Mouse (Mus musculus): Measurements from ENCODE around the gene Pagr1a. TPM values are rescaled to one million over a fixed set of nuclear protein-coding genes. Genes with fewer than 3 reads are reported as not detected.
A peak's percentile ranks its signal among the peaks of the same experiment; 100 is the strongest.

Pagr1a gene
- 41.7 and 74.5 TPM in 2 replicates for polyA plus RNA-seq (2015; fragmentation: Nextera tagmentation; extraction: Ambion mirVana)

DNA sequence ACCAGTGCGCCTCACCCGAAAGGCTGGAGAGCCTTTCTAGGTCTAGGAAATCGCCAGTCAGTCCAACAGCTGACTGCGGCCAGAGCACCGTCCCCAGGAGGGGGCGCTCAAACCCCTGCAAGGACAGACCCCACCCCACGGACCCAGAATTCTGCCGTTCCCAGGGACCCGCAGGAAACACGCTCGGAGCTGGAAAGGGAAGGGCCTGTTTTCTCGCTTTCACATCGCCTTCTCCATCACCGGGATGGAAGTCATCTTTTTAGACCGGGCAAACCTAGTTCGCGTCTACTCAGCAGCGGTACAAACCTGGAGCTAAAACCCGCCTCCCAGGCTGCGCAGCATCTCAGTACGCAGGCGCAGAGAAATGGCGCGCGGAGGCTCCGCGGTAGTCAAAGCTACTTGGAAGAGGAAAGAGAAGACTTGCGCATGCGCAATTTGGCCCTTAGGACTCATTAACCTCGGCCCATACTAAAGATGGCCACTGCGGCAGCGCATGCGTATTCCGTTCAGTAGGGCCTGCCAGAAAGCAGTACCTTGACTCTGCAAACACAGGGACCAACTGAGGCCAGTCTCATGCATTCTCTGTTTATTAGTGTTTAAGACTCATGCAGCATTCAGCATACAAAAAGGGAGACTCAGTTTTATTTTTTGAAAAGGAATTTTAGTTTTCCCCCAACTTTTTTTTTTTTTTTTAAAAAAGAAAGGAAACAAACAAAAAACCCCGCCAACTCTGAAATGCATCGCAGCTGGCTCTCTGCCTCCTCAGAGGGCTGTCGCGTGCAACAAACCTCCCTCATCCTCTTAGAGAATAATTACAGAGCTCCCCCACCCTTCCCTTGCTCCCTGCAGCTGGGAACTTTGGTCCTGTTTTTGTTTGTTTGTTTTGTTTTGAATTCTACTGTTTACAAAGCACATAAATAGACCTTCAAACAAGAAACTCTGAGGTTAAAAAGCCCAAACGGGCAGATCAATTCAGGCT lies at the start of gene Pagr1a:
Gene Pagr1a (minus strand): TSS at position 382 of the 979 bp plus-strand sequence.
- H3K4me2 ChIP-seq, result peak within 1 kb of the TSS; percentile 99
- 3% methylated on average over 39 of the region's 39 CpGs for WGBS
- peak; percentile 84 for ATAC-seq
- H3K36me3 ChIP-seq (ENCODE audit: poor library complexity, severe bottlenecking), result peaks cover 42% of the 10 kb centered on the region
- peak within 1 kb of the TSS; percentile 62 for H3K4me3 ChIP-seq
- H3K27me3 ChIP-seq, result no peaks in the 10 kb centered on the region
- H3K27ac ChIP-seq, result peak within 1 kb of the TSS; percentile 95
- peaks cover 75% of the 10 kb centered on the region for H3K4me1 ChIP-seq
- H3K9me3 ChIP-seq (replicated peaks), result no peaks in the 10 kb centered on the region
- peak within 1 kb of the TSS; percentile 86 for H3K9ac ChIP-seq

DNA sequence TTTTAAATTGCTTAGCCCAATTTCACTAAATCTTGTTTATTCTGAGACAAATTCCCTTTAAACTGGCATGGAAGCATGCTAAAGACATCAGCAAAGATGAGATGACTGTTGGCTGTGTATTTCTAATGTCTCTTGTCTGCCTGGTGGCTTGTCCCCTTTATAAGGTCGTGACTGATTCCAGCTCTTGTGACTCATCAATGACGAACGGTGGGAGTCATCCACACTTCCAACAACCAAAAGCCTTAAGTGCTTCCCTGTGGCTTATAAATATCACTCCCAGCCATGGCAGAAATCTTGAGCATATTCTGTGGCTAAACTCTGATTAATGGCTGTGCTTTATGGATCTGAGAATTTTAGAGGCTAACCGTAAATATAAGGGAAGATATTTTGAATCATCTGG lies 49.2 kb upstream of the Pagr1a start:
- no peak for ATAC-seq
- Histone ChIP-seq H3K36me3 (ENCODE audit: poor library complexity, severe bottlenecking) (no peaks in the 10 kb centered on the region), H3K9me3 (replicated peaks) (no peaks in the 10 kb centered on the region), H3K9ac (no peak overlapping the region), H3K4me3 (no peak overlapping the region), H3K27ac (no peak overlapping the region), H3K4me1 (no peaks in the 10 kb centered on the region), H3K27me3 (no peaks in the 10 kb centered on the region), H3K4me2 (no peak overlapping the region)
- WGBS, result 84% methylated on average over 4 of the region's 4 CpGs

DNA sequence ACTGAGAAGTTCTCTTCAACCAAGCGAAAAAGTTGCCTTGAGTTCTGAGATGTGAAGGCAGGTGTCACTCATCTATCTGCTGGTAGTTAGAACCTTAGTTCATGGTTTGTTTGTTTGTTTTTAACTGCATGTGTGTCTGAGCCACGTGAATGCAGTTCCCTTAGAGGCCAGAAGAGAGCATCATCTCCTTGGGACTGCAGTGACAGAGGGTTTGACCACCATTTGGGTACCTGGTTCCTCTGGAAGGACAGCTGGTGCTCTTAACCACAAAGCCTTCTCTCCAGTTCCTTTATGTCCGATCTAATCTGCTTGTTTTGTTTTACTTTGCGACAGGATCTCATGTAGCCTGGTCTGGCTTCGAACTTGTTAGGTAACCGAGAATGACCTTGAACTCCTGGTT lies 48.4 kb upstream of the Pagr1a start:
- 87% methylated on average over 6 of the region's 6 CpGs for WGBS
- H3K9me3 ChIP-seq (replicated peaks), result no peaks in the 10 kb centered on the region

DNA sequence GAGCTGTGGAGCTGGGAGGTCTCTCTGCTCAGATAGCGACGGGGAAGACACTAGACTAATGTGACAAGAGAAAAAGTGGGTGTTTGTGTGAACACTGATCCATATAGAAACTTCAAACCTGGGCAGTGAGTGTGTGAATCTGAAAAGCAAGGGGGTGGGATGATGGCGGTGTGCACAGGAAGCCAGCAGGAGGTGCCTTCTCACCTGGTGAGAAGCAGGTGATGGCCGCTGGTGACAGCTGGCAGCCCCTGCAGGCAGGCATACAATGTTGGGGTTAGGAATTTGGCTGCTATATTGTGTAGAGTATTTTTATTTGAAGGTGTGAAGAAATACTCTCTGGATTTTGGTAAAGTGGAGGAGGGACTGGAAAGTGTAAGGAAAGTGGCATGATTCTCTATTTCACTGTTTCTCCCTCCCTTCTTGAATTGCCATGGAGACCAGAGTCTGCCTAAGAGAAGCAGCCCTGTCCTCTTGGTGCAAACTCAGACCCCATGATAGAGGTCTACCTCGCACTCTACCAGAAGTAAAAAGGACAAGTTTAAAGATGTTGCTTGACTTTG lies 38.0 kb upstream of the Pagr1a start:
- Histone ChIP-seq H3K27ac (no peak overlapping the region), H3K9me3 (replicated peaks) (no peaks in the 10 kb centered on the region), H3K4me3 (no peak overlapping the region), H3K4me1 (no peaks in the 10 kb centered on the region), H3K27me3 (no peaks in the 10 kb centered on the region; the same call in 1 of the 2 replicates), H3K36me3 (ENCODE audit: poor library complexity, severe bottlenecking) (no peaks in the 10 kb centered on the region), H3K4me2 (no peak overlapping the region), H3K9ac (no peak overlapping the region)
- WGBS, result 83% methylated on average over 5 of the region's 5 CpGs
- no peak for ATAC-seq

More for the DNA sequence above, 48.4 kb upstream of the Pagr1a start:
- H3K27me3 ChIP-seq, result no peaks in the 10 kb centered on the region
- no peaks in the 10 kb centered on the region for H3K4me1 ChIP-seq
- H3K36me3 ChIP-seq (ENCODE audit: poor library complexity, severe bottlenecking), result no peaks in the 10 kb centered on the region
- no peak overlapping the region for H3K9ac ChIP-seq
- H3K27ac ChIP-seq, result no peak overlapping the region
- no peak overlapping the region for H3K4me2 ChIP-seq
- no peak for ATAC-seq
- H3K4me3 ChIP-seq, result no peak overlapping the region

DNA sequence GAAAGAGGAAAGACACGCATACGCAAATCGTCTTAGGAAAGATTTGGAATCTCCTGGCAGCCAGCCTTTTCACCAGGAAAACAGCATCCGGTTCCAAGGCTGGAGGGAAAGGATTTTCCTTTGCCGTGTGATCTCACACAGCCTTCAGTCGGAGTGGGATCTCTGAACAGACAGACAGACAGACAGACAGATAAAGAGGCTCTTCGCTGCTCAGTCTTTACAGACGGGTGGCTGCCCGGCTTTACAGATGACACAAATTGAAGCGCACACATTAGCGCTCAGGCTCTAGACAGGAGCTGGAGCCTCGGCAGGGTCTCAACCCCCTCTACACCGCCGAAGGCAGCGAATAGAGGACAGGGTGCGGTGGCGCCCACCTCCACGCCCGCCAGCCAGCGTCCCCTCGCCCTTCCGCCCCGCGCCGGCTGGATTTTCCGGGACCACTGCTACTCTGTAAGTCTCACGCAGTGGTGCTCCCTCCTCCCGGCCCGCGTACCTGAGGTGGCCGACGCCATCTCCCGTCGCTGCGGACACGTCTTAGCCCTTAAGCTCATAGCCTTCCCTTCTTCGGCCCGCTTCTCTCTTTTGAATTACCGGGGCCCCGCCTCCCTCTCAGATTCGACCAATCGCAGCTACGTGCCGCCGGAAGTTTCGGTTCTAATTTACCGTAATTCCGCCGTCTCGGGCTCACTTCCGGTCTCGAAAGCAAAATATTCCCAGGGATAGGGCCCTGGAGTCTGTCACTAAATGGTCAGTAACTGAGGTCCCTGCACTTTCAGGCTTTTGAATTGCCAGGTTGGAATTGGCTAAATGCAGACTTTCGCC lies 24.9 kb upstream of the Pagr1a start, which contains the start of gene Kif22:
Gene Kif22 (minus strand): TSS at position 621 of the 822 bp plus-strand sequence.
- H3K4me1 ChIP-seq, result peaks cover 22% of the 10 kb centered on the region
- ATAC-seq, result peak; percentile 89
- H3K4me3 ChIP-seq, result peak within 1 kb of the TSS; percentile 94
- H3K27ac ChIP-seq, result peak within 1 kb of the TSS; percentile 57
- H3K9me3 ChIP-seq (replicated peaks), result no peaks in the 10 kb centered on the region
- under 1% methylated on average over 53 of the region's 53 CpGs for WGBS
- peak within 1 kb of the TSS; percentile 85 for H3K4me2 ChIP-seq
- peak within 1 kb of the TSS; percentile 86 for H3K9ac ChIP-seq
- H3K36me3 ChIP-seq (ENCODE audit: poor library complexity, severe bottlenecking), result peaks cover 13% of the 10 kb centered on the region
- no peaks in the 10 kb centered on the region for H3K27me3 ChIP-seq

DNA sequence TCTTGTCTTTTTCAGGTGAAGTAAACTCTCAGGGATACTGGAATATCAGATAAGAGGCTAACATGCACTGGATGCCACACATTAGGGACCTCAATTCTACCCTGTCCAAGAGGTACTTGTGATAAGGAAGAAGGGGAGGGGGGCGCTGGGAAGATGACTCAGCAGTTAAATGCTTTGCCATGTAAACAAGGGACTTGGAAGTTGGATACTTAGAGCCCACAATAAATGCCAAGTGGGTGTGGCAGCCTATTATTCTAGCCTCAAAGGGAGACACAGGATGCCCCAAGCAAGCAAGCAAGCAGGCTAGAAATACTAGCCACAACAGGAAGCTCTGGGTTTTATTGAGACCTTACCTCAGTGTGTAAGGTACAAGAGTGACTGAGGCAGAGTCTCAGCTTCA lies 14.1 kb upstream of the Pagr1a start:
- peaks cover 10% of the 10 kb centered on the region for H3K4me1 ChIP-seq
- no peak overlapping the region for H3K4me3 ChIP-seq
- no peak overlapping the region for H3K27ac ChIP-seq
- no peak for ATAC-seq
- no peaks in the 10 kb centered on the region for H3K27me3 ChIP-seq
- no peak overlapping the region for H3K4me2 ChIP-seq
- WGBS, result 82% methylated on average over 1 of the region's 1 CpGs
- no peaks in the 10 kb centered on the region for H3K9me3 ChIP-seq (replicated peaks)
- H3K9ac ChIP-seq, result no peak overlapping the region
- peaks cover 74% of the 10 kb centered on the region for H3K36me3 ChIP-seq (ENCODE audit: poor library complexity, severe bottlenecking)

DNA sequence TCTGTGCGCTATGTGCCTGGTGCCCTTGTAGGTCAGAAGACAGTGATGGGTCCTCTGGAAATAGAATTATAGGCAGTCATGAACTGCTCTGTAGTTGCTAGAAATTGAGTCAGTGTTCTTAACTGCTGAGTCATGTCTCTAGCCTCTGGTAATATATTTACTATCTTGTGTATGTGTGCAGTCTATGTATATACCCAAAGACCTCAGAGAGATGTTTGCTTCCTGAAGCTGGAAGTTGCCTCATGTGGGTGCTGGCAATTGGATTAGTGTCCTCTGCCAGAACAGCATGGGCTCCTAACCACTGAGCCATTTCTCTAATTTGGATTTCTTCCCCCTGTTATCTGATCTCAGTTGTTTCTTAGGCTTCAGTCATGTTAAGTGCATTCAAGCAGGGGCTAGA lies 13.0 kb upstream of the Pagr1a start:
- Histone ChIP-seq H3K4me3 (no peak overlapping the region), H3K9ac (no peak overlapping the region), H3K27me3 (no peaks in the 10 kb centered on the region), H3K36me3 (ENCODE audit: poor library complexity, severe bottlenecking) (peaks cover 65% of the 10 kb centered on the region), H3K4me1 (peaks cover 11% of the 10 kb centered on the region), H3K27ac (no peak overlapping the region), H3K9me3 (replicated peaks) (no peaks in the 10 kb centered on the region), H3K4me2 (no peak overlapping the region)
- ATAC-seq, result no peak
- WGBS, result 100% methylated on average over 1 of the region's 1 CpGs

DNA sequence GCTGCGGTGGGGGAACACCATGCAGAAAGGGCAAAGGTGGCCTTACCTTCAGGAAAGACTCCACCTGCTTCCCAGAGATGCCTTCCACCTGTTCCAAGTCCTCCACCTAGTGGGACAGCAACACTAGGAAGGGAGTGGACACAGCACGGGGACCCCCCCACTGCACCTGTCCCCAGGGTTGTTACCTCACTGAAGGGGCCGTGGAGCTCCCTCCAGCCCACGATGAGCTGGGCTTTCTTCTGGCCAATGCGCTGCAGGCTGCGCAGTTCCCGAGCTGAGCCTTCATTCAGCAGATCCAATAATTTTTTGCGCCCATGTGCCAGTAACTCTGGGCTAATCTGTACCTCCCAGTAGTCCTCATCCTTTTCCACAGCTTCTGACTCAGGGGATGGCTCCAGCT lies 10.7 kb upstream of the Pagr1a start:
- peak; percentile 7 for ATAC-seq
- 58% methylated on average over 8 of the region's 8 CpGs for WGBS
- peak overlapping the region; percentile 94 for H3K4me3 ChIP-seq
- no peaks in the 10 kb centered on the region for H3K27me3 ChIP-seq
- peak overlapping the region; percentile 74 for H3K4me2 ChIP-seq
- peaks cover 61% of the 10 kb centered on the region for H3K36me3 ChIP-seq (ENCODE audit: poor library complexity, severe bottlenecking)
- peaks cover 33% of the 10 kb centered on the region for H3K4me1 ChIP-seq
- H3K9me3 ChIP-seq (replicated peaks), result no peaks in the 10 kb centered on the region
- H3K27ac ChIP-seq, result peak overlapping the region; percentile 99
- H3K9ac ChIP-seq, result peak overlapping the region; percentile 69

DNA sequence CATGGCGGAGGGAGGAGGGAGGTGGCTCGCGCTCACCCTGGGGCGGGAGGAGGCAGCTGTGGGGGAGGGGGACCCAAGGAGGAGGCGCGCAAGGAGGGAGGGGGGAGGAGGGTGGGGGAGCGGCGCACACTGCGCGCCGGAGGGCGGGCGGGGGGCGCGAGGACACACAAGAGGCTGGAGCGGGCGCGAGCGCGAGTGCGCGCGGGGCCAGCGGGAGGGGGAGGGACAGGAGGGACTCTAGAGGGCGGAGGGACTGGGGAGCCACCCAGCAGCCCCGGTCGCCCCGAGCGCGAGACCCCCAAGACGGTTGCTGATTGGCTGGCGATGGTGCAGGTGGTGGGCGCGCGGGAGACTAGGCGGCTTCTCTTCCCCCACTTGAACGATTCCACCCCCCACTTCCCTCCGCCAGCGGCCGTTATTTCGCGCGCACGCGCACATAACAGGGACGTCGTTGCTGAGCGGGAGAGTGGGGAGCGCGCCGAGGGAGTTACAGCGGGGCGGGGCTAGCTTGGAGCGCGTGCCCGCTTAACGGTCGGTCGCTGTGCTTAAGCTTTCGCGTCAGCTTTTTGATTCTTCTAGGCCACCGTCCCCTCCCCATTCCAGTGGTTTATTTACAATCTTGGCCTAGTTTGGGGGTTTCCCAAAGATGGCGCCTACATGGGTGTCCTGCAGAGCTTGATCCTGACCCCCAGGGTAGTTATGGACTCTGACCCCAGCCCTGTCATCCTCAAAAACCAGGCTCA lies 10.0 kb upstream of the Pagr1a start, which contains the start of gene Maz:
Gene Maz (minus strand): TSS at position 54 of the 743 bp plus-strand sequence.
- peak; percentile 91 for ATAC-seq

DNA sequence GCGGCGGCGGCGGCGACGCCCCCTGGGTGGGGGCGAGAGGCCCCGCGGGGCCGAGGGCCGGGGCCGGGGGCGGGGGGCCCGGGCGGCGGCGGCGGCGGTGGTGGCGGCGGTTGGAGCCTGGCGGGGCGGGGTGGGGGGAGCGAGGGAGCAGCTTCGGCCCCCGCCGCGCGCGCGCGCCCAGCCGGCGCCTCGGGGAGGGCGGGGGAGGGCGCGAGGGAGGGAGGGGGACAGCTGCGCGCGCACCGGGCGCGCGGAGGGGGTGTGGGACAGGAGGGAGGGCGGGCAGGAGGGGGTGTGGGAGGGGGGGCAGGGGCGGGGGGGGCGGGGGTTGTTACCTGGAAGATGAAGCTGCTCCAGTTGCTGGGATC lies 9.4 kb upstream of the Pagr1a start:
- Histone ChIP-seq H3K4me3 (peak overlapping the region; percentile 94), H3K36me3 (ENCODE audit: poor library complexity, severe bottlenecking) (peaks cover 61% of the 10 kb centered on the region), H3K27ac (peak overlapping the region; percentile 99), H3K9me3 (replicated peaks) (no peaks in the 10 kb centered on the region), H3K27me3 (no peaks in the 10 kb centered on the region), H3K4me1 (peaks cover 46% of the 10 kb centered on the region), H3K4me2 (peak overlapping the region; percentile 99), H3K9ac (peak overlapping the region; percentile 100)
- WGBS, result no CpG with 5 or more reads among the region's 48 CpGs
- no peak for ATAC-seq

More for the DNA sequence above, 10.0 kb upstream of the Pagr1a start, which contains the start of gene Maz:
- H3K4me2 ChIP-seq, result peak within 1 kb of the TSS; percentile 99
- no peaks in the 10 kb centered on the region for H3K9me3 ChIP-seq (replicated peaks)
- peak within 1 kb of the TSS; percentile 100 for H3K9ac ChIP-seq
- peak within 1 kb of the TSS; percentile 99 for H3K27ac ChIP-seq
- H3K36me3 ChIP-seq (ENCODE audit: poor library complexity, severe bottlenecking), result peaks cover 61% of the 10 kb centered on the region
- peak within 1 kb of the TSS; percentile 94 for H3K4me3 ChIP-seq
- H3K27me3 ChIP-seq, result no peaks in the 10 kb centered on the region
- under 1% methylated on average over 48 of the region's 63 CpGs for WGBS
- peaks cover 41% of the 10 kb centered on the region for H3K4me1 ChIP-seq

DNA sequence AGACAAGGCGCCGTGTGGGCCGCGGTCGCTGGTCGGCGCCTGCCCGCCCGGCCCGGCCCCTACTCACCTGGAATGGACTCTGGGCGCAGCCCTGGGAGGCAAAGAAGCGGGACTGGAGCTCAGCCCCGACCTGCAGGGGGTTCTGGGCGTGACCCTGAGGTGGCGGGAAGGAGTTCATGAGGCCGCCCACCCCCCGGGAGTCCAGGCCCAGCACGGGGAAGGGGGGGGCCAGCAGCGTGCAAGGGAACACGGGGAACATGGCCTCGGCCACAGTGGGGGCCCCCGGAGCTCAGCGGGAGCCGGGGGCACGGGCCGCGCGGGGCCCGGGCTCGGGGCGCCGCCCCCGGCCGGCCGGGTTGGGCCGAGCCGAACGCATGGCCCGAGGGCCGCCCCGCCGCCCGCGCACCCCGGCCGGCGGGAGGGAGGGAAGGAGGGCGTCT lies 9.0 kb upstream of the Pagr1a start:
- peak overlapping the region; percentile 99 for H3K4me2 ChIP-seq
- WGBS, result under 1% methylated on average over 17 of the region's 48 CpGs
- peaks cover 58% of the 10 kb centered on the region for H3K36me3 ChIP-seq (ENCODE audit: poor library complexity, severe bottlenecking)
- no peaks in the 10 kb centered on the region for H3K9me3 ChIP-seq (replicated peaks)
- no peaks in the 10 kb centered on the region for H3K27me3 ChIP-seq
- ATAC-seq, result peak; percentile 6; the same call in 1 of the 2 replicates
- peak overlapping the region; percentile 99 for H3K27ac ChIP-seq
- H3K4me1 ChIP-seq, result peaks cover 50% of the 10 kb centered on the region
- peak overlapping the region; percentile 94 for H3K4me3 ChIP-seq
- H3K9ac ChIP-seq, result peak overlapping the region; percentile 100
